Mouse (Mus musculus) midbrain, embryonic 15.5 days (tissue): ENCODE measurements around the gene Bank1. TPM values are rescaled to one million over a fixed set of nuclear protein-coding genes. Genes with fewer than 3 reads are reported as not detected.

ENCODE experiments used
- ATAC-seq: fragments of 200-750 bp; cut with Nextera tagmentation; replicated peaks from 2 replicates; pipeline ENCODE4 v1.8.0; 2017; ENCODE audit warnings: moderate TSS enrichment
- H3K27ac ChIP-seq: fragments of 300-500 bp; sonication (generic); 2 replicates; pipeline ENCODE4 v1.5.1; 2015; ENCODE audit warnings: mild to moderate bottlenecking, inconsistent platforms
- H3K27me3 ChIP-seq: fragments of 300-500 bp; sonication (generic); replicated peaks from 2 replicates; pipeline ENCODE4 v1.6.1; 2015; ENCODE audit warnings: inconsistent platforms
- H3K36me3 ChIP-seq: fragments of 300-500 bp; sonication (generic); replicated peaks from 2 replicates; pipeline ENCODE4 v1.6.1; 2015; ENCODE audit warnings: inconsistent platforms
- H3K4me1 ChIP-seq: fragments of 300-500 bp; sonication (generic); 2 replicates; pipeline ENCODE4 v1.6.1; 2015; ENCODE audit warnings: inconsistent platforms
- H3K4me2 ChIP-seq: fragments of 300-500 bp; sonication (generic); 2 replicates; pipeline ENCODE4 v1.6.1; 2015; ENCODE audit warnings: inconsistent platforms, mild to moderate bottlenecking, moderate library complexity
- H3K4me3 ChIP-seq: fragments of 300-500 bp; sonication (generic); 2 replicates; pipeline ENCODE4 v1.5.1; 2015; ENCODE audit warnings: mild to moderate bottlenecking, inconsistent platforms
- H3K9ac ChIP-seq: fragments of 300-500 bp; sonication (generic); 2 replicates; pipeline ENCODE4 v1.6.1; 2015; ENCODE audit warnings: mild to moderate bottlenecking, inconsistent platforms
- H3K9me3 ChIP-seq: fragments of 300-500 bp; sonication (generic); 2 replicates; pipeline ENCODE4 v1.6.1; 2016; ENCODE audit warnings: inconsistent platforms
- WGBS: fragments of 180-500 bp; shearing (Covaris S2); methylation state at CpG from one replicate; pipeline ENCODE4 v1.1.7; 2015; ENCODE audit warnings: mixed read lengths; 5-methylcytosine and 5-hydroxymethylcytosine counted together
- polyA plus RNA-seq: library from polyadenylated mRNA; unstranded; fragments of >200 nt; fragmentation: Nextera tagmentation; extraction: Ambion mirVana; gene quantifications from 2 replicates; pipeline ENCODE4 v1.2.1, GENCODE M21; 2015

Gene Bank1
- polyA plus RNA-seq, 1 experiment from 2014 or later: 0.41 TPM

DNA sequence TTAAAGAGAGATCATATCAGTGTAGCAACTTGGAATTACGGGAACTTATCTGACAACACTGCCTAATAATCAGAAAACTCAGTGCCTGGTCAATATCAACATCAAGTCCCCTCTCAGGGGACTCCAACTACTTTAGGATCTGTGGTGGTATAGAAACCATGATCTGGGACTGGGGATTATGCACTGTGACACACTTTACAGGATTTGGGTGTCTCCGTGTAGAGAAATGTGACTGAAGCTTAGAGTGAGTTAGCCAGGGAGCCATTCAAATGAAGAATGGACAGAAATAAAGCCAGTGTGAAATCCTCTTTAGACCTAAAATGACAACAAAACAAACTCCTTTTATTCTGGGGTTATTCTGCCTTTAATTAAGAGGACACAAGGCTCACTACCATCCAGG, 167.8 kb downstream of the Bank1 start:
- 36% methylated on average over 2 of the region's 2 CpGs for WGBS
- Histone ChIP-seq H3K4me3 (no peak overlapping the region), H3K4me1 (no peaks in the 10 kb centered on the region)

DNA sequence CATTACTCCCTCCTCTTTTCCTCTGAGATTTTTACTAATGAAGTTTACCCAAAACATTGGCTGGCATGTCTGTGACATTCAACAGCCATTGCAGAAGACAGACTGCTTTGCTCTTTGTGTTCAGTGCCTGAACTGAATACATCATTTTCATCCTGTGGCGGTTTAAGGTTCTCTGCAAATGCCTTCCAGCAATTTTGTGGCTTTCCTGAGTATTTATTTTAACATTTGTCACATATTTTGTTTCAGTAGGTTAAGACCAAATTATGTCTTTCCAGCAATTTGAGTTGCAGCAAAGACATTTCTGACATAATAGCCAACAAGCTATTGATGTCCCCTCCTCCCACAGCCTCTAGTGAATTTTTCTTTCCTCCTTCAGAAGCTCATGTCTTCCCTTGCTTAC, 170.3 kb downstream of the Bank1 start:
- Histone ChIP-seq H3K9ac (no peak overlapping the region), H3K27ac (no peak overlapping the region), H3K36me3 (no peaks in the 10 kb centered on the region), H3K4me2 (no peak overlapping the region), H3K4me3 (no peak overlapping the region), H3K4me1 (no peaks in the 10 kb centered on the region), H3K27me3 (0 out of 2 replicates have a peak, but pooled peaks cover 2% of the 10 kb centered on the region), H3K9me3 (no peaks in the 10 kb centered on the region)
- WGBS: 74% methylated on average over 1 of the region's 1 CpGs
- ATAC-seq: no peak

More for the DNA sequence above, 167.8 kb downstream of the Bank1 start:
- no peak for ATAC-seq
- no peaks in the 10 kb centered on the region for H3K9me3 ChIP-seq
- H3K4me2 ChIP-seq: no peak overlapping the region
- no peak overlapping the region for H3K9ac ChIP-seq
- H3K36me3 ChIP-seq: no peaks in the 10 kb centered on the region
- no peak overlapping the region for H3K27ac ChIP-seq
- 0 out of 2 replicates have a peak, but pooled peaks cover 2% of the 10 kb centered on the region for H3K27me3 ChIP-seq

GRCm38 (mm10) chr3:136150886-136151285, 175.0 kb downstream of the Bank1 start:
- ATAC-seq: no peak
- no peak overlapping the region for H3K27ac ChIP-seq
- H3K27me3 ChIP-seq: 0 out of 2 replicates have a peak, but pooled peaks cover 2% of the 10 kb centered on the region
- H3K36me3 ChIP-seq: no peaks in the 10 kb centered on the region
- no peak overlapping the region for H3K9ac ChIP-seq
- H3K4me3 ChIP-seq: no peak overlapping the region
- H3K4me2 ChIP-seq: no peak overlapping the region
- WGBS: 91% methylated on average over 3 of the region's 3 CpGs
- H3K4me1 ChIP-seq: no peaks in the 10 kb centered on the region
- no peaks in the 10 kb centered on the region for H3K9me3 ChIP-seq

DNA sequence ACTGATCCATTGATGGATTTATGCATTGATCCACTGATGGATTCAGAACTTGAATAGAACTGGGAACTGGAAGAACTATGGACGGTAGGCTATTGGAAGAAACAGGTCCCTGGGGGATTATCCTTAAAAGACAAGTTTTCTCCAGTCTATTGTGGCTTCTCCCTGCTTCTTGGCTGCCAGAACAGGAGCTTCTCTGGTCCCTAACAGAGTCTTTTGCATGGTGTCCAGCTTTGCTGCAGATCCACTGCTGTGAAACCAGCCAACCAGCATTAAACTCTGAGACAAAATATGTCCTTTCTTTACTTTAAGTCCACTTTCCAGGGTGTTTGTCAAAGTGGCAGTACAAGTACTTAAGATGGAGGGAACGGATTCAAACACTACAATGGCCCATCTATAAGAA, 178.7 kb downstream of the Bank1 start:
- H3K9ac ChIP-seq: no peak overlapping the region
- no peak overlapping the region for H3K4me3 ChIP-seq
- no peak overlapping the region for H3K27ac ChIP-seq
- H3K27me3 ChIP-seq: no peaks in the 10 kb centered on the region
- H3K36me3 ChIP-seq: no peaks in the 10 kb centered on the region
- no peak overlapping the region for H3K4me2 ChIP-seq
- WGBS: 66% methylated on average over 2 of the region's 2 CpGs
- H3K4me1 ChIP-seq: no peaks in the 10 kb centered on the region
- H3K9me3 ChIP-seq: no peaks in the 10 kb centered on the region
- ATAC-seq: no peak

DNA sequence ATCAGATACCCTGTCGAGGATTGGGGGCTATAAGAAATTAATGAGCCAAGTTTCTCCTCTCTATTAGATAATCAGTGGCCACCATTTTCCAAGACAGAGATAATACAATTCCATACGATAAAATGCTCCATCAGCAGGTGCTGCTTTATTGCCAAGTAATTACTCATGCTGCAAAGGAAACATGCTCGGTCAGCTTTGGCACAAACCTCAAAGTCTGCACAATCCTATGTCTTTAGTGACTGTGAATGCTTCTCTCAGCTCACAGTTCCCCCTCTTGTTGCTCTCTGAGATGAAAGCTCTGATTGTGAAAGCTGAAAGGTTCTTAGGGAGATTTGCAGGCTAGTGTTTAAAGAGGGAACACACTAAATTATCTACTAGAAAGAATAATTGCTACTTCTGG, 193.9 kb downstream of the Bank1 start:
- H3K27ac ChIP-seq: no peak overlapping the region
- no peaks in the 10 kb centered on the region for H3K9me3 ChIP-seq
- no peaks in the 10 kb centered on the region for H3K27me3 ChIP-seq
- H3K36me3 ChIP-seq: no peaks in the 10 kb centered on the region
- H3K4me1 ChIP-seq: no peaks in the 10 kb centered on the region
- no peak overlapping the region for H3K9ac ChIP-seq
- no peak overlapping the region for H3K4me2 ChIP-seq
- 62% methylated on average over 3 of the region's 3 CpGs for WGBS
- H3K4me3 ChIP-seq: no peak overlapping the region
- no peak for ATAC-seq

DNA sequence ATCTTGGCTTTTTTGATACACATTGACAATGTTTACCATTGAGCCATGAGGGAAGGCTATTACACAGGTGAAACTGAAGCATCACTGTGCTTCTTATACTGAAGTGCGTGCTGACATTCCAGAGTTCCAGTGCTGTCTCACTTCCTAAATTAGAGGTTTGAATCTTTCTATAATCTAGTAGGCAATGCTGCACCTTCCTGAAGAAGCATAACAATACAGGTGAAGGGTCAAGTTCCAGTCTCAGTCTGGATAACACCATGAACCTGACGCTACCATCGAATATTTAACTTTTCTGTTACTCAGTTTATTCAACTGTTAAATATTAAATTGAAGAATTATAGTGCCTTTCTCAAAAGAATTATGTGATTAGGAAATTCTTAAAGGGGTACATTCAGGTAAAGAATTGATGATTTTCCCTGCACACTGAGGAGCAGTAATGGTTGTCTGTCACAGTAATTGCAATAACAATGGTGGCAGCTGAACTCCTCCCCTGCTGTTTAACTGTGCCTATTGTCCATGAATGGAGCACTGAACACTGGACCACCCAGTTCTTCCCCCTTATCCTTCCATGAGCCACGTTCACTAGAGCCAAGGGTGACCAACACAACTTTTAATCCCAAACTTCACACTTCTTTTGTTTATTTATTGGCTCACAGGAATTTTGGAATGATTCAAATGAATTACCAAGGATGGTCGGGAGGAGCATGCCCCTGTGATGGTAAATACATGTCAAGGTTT, 210.2 kb downstream of the Bank1 start:
- no peak overlapping the region for H3K4me2 ChIP-seq
- WGBS: 44% methylated on average over 5 of the region's 5 CpGs
- ATAC-seq: no peak
- H3K27me3 ChIP-seq: no peaks in the 10 kb centered on the region
- no peak overlapping the region for H3K27ac ChIP-seq
- no peaks in the 10 kb centered on the region for H3K9me3 ChIP-seq
- no peaks in the 10 kb centered on the region for H3K4me1 ChIP-seq
- H3K9ac ChIP-seq: no peak overlapping the region
- no peaks in the 10 kb centered on the region for H3K36me3 ChIP-seq
- H3K4me3 ChIP-seq: no peak overlapping the region

DNA sequence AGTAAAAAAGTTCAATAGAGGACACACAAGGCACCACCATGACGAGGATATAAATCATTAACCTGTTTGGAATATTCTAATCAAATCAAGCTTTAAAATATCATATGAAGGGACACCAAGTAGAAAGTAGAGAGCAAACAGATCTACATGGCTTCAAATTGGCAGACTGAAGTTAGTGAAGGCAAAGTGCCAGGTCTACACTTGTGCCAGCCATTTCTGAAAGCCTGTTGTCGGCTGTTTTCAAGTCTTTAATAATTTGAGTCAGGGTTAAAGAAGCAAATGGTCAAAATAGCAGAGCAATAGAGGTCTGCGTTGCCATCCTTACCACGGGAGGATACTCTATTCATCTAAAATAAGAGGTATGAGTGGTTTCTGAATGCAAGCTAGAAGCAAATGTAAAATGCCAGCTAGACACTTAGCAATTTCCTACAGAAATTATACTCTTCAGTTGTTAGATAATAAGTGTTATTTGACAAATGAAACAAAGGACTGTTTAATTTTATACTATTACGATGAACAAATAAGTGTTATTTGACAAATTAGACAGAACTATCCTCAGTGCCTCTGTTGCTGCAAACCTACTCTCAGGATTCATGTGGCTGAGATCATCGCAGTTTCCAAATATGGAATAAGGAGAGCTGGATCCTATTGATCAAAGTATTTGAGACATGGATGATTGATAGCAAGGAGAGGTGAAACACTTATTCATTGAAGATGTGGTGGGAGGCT, 216.3 kb downstream of the Bank1 start:
- Histone ChIP-seq H3K4me2 (no peak overlapping the region), H3K27ac (no peak overlapping the region), H3K9ac (no peak overlapping the region), H3K4me1 (no peaks in the 10 kb centered on the region), H3K36me3 (no peaks in the 10 kb centered on the region), H3K27me3 (no peaks in the 10 kb centered on the region), H3K9me3 (no peaks in the 10 kb centered on the region), H3K4me3 (no peak overlapping the region)
- ATAC-seq: no peak
- WGBS: 83% methylated on average over 6 of the region's 6 CpGs

DNA sequence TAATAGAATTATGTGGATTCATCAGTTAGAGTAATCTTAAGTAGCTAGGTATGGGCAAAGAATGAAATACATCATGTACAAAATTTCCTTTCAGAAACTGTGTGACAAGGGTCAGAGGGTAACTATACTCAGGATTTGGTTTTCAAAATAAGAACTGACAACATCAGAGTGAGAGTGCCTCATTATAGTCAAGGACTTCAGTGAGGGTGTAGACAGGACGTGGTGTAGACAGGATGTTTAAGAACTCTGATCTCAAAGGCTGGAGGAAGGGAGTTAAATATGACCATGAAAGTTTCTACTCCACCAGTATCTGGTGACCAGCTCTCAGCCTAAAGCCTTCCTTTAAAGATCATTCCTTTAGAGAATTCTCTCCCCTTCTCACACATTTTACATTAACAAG, 219.4 kb downstream of the Bank1 start:
- Histone ChIP-seq H3K27me3 (no peaks in the 10 kb centered on the region), H3K4me2 (no peak overlapping the region), H3K4me3 (no peak overlapping the region), H3K4me1 (no peaks in the 10 kb centered on the region), H3K36me3 (no peaks in the 10 kb centered on the region), H3K9ac (no peak overlapping the region), H3K27ac (no peak overlapping the region), H3K9me3 (no peaks in the 10 kb centered on the region)
- WGBS: 58% methylated on average over 1 of the region's 1 CpGs
- ATAC-seq: no peak

DNA sequence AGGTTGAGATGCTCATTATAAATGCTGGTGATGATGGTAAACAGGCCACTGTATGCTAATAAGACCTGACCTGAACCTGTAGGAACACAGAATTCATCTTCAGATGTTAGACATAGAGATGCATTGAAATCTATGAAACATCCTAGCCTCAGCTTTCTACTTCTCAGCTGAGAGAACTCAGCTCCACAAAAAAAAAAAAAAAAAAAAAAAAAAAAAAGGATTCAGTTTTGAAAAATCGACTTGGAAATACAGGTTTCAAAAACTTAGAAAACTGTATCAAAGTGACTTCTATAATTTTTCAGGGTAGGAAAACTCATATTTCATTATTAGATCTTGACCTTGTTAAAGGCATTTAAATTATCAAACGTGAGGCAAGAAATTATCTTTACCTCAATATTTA, 222.5 kb downstream of the Bank1 start:
- Histone ChIP-seq H3K4me2 (no peak overlapping the region), H3K27ac (no peak overlapping the region), H3K9me3 (no peaks in the 10 kb centered on the region), H3K4me3 (no peak overlapping the region), H3K36me3 (no peaks in the 10 kb centered on the region), H3K27me3 (no peaks in the 10 kb centered on the region), H3K4me1 (no peaks in the 10 kb centered on the region), H3K9ac (no peak overlapping the region)
- no peak for ATAC-seq
- WGBS: 89% methylated on average over 2 of the region's 2 CpGs

- H3K4me3 ChIP-seq: no peak overlapping the region
- no peaks in the 10 kb centered on the region for H3K4me1 ChIP-seq
- WGBS: 86% methylated on average over 5 of the region's 5 CpGs
- H3K4me2 ChIP-seq: no peak overlapping the region
- no peak overlapping the region for H3K27ac ChIP-seq
- H3K9me3 ChIP-seq: no peaks in the 10 kb centered on the region
- no peak for ATAC-seq
- H3K36me3 ChIP-seq: no peaks in the 10 kb centered on the region
- H3K27me3 ChIP-seq: no peaks in the 10 kb centered on the region
- H3K9ac ChIP-seq: no peak overlapping the region
Measured at GRCm38 (mm10) chr3:136100973-136101500, 224.8 kb downstream of the Bank1 start.

DNA sequence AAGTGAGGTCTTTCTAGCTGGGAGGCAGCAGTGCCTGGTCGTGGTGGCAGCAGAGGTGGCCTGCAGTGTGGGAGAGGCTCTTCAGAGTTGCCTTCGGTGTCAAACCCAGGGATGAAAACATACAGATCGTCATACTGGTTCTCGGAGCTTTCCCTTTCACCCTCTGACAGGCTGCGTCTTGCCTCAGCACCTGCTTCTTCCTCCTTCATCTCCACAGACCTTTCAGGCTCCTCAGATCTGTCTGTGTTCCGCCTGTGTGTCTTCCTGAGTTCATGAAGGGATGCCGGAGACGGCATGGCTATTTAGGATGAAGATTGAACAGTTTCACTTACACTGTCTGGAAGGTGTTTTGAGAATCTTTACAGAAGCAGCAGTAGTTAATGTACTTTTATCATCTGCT, 225.6 kb downstream of the Bank1 start:
- no peak for ATAC-seq
- Histone ChIP-seq H3K9me3 (no peaks in the 10 kb centered on the region), H3K36me3 (no peaks in the 10 kb centered on the region), H3K27ac (no peak overlapping the region), H3K4me1 (no peaks in the 10 kb centered on the region), H3K27me3 (no peaks in the 10 kb centered on the region), H3K9ac (no peak overlapping the region), H3K4me3 (no peak overlapping the region), H3K4me2 (no peak overlapping the region)
- WGBS: 85% methylated on average over 8 of the region's 8 CpGs

- WGBS: 85% methylated on average over 7 of the region's 7 CpGs
- H3K36me3 ChIP-seq: no peaks in the 10 kb centered on the region
- H3K27me3 ChIP-seq: no peaks in the 10 kb centered on the region
- no peaks in the 10 kb centered on the region for H3K4me1 ChIP-seq
- no peak overlapping the region for H3K4me2 ChIP-seq
- H3K9me3 ChIP-seq: no peaks in the 10 kb centered on the region
- no peak for ATAC-seq
- no peak overlapping the region for H3K4me3 ChIP-seq
- no peak overlapping the region for H3K9ac ChIP-seq
- H3K27ac ChIP-seq: no peak overlapping the region
Measured at GRCm38 (mm10) chr3:136086948-136087660, 238.8 kb downstream of the Bank1 start.
